Mouse (Mus musculus) lung, postnatal 0 days (tissue): ENCODE results near the gene Csf1. TPM values are rescaled to one million over a fixed set of nuclear protein-coding genes. Genes with fewer than 3 reads are reported as not detected.

ENCODE experiments used
- ATAC-seq: fragments of 200-750 bp; cut with Nextera tagmentation; 2 replicates; pipeline ENCODE4 v1.8.0; 2017; ENCODE audit warnings: moderate library complexity
- DNase-seq: peaks from one replicate; pipeline ENCODE4 v3.0.0-alpha.2; 2016; ENCODE audit warnings: low spot score
- H3K27ac ChIP-seq: fragments of 300-500 bp; sonication (generic); 2 replicates; pipeline ENCODE4 v1.5.1; 2014; ENCODE audit warnings: antibody characterized with exemption, mild to moderate bottlenecking, low read length, mixed read lengths
- H3K27me3 ChIP-seq: fragments of 300-500 bp; sonication (generic); replicated peaks from 2 replicates; pipeline ENCODE4 v1.6.1; 2014; ENCODE audit warnings: low read length, mixed read lengths; ENCODE audit not compliant: insufficient read depth
- H3K36me3 ChIP-seq: fragments of 300-500 bp; sonication (generic); 2 replicates; pipeline ENCODE4 v1.6.1; 2014; ENCODE audit warnings: low read length, mixed read lengths; ENCODE audit not compliant: insufficient read depth
- H3K4me1 ChIP-seq: fragments of 300-500 bp; sonication (generic); 2 replicates; pipeline ENCODE4 v1.6.1; 2014; ENCODE audit warnings: antibody characterized with exemption, low read depth, low read length, mixed read lengths; ENCODE audit not compliant: insufficient read depth
- H3K4me2 ChIP-seq: fragments of 300-500 bp; sonication (generic); replicated peaks from 2 replicates; pipeline ENCODE4 v1.6.1; 2014; ENCODE audit warnings: low read depth, mild to moderate bottlenecking, low read length, moderate library complexity, mixed read lengths
- H3K4me3 ChIP-seq: fragments of 300-500 bp; sonication (generic); 2 replicates; pipeline ENCODE4 v1.5.1; 2014; ENCODE audit warnings: low read depth, low read length
- H3K9ac ChIP-seq: fragments of 300-500 bp; sonication (generic); replicated peaks from 2 replicates; pipeline ENCODE4 v1.6.1; 2014; ENCODE audit warnings: low read depth, mild to moderate bottlenecking
- H3K9me3 ChIP-seq: fragments of 300-500 bp; sonication (generic); 2 replicates; pipeline ENCODE4 v1.6.1; 2016; ENCODE audit warnings: low read length, mixed read lengths
- CTCF ChIP-seq: IDR thresholded peaks from 2 replicates; pipeline ENCODE4 v1.5.1; 2016; ENCODE audit warnings: antibody characterized with exemption, mild to moderate bottlenecking
- EP300 ChIP-seq: IDR thresholded peaks from 2 replicates; pipeline ENCODE4 v1.6.1; 2016; ENCODE audit warnings: antibody characterized with exemption, mild to moderate bottlenecking, control low read depth
- WGBS: fragments of 180-500 bp; shearing (Covaris S2); extraction: QIAGEN DNeasy Blood & Tissue Kit; methylation state at CpG from one replicate; pipeline ENCODE4 v1.1.7; 2014; 5-methylcytosine and 5-hydroxymethylcytosine counted together
- polyA plus RNA-seq: library from polyadenylated mRNA; unstranded; fragments of >200 nt; fragmentation: Nextera tagmentation; extraction: Ambion mirVana; gene quantifications from 2 replicates; pipeline ENCODE4 v1.2.1, GENCODE M21; 2015

The Csf1 gene
- polyA plus RNA-seq, 1 experiment from 2014 or later, result 10.9 TPM

- Histone ChIP-seq H3K27ac (no peak overlapping the region), H3K9ac (no peak overlapping the region), H3K4me1 (no peaks in the 10 kb centered on the region), H3K4me3 (no peak overlapping the region), H3K9me3 (no peaks in the 10 kb centered on the region), H3K27me3 (no peaks in the 10 kb centered on the region), H3K36me3 (no peaks in the 10 kb centered on the region), H3K4me2 (no peak overlapping the region)
- TF ChIP-seq EP300 (no peak), CTCF (no peak)
- 59% methylated on average over 1 of the region's 1 CpGs for WGBS
- ATAC-seq (no peak), DNase-seq (no peak)
Observed at GRCm38 (mm10) chr3:107728509-107728908, 31.8 kb downstream of the Csf1 start.

- Histone ChIP-seq H3K4me1 (peaks cover 4% of the 10 kb centered on the region; the same call in 1 of the 2 replicates), H3K9ac (no peak overlapping the region), H3K27ac (no peak overlapping the region), H3K36me3 (no peaks in the 10 kb centered on the region), H3K4me3 (no peak overlapping the region), H3K4me2 (no peak overlapping the region), H3K27me3 (no peaks in the 10 kb centered on the region; the same call in none of the 2 replicates), H3K9me3 (no peaks in the 10 kb centered on the region)
- TF ChIP-seq EP300 (peak; percentile 51; the same call in 1 of the 2 replicates), CTCF (no peak)
- ATAC-seq (peak; percentile 58), DNase-seq (peak; percentile 34)
- 42% methylated on average over 1 of the region's 1 CpGs for WGBS
Observed at GRCm38 (mm10) chr3:107715971-107716370, 44.3 kb downstream of the Csf1 start.

GRCm38 (mm10) chr3:107714276-107714933 lies 45.9 kb downstream of the Csf1 start:
- H3K4me3 ChIP-seq, result no peak overlapping the region
- no peak overlapping the region for H3K27ac ChIP-seq
- peak; percentile 59 for DNase-seq
- TF ChIP-seq EP300 (no peak), CTCF (no peak)
- H3K27me3 ChIP-seq, result no peaks in the 10 kb centered on the region; the same call in 1 of the 2 replicates
- no peak overlapping the region for H3K4me2 ChIP-seq
- H3K4me1 ChIP-seq, result peaks cover 4% of the 10 kb centered on the region; the same call in 1 of the 2 replicates
- no peaks in the 10 kb centered on the region for H3K36me3 ChIP-seq
- 34% methylated on average over 5 of the region's 5 CpGs for WGBS
- H3K9ac ChIP-seq, result no peak overlapping the region
- no peak for ATAC-seq
- H3K9me3 ChIP-seq, result no peaks in the 10 kb centered on the region

GRCm38 (mm10) chr3:107712081-107712480 lies 48.2 kb downstream of the Csf1 start:
- no peak overlapping the region for H3K9ac ChIP-seq
- H3K9me3 ChIP-seq, result no peaks in the 10 kb centered on the region
- ATAC-seq, result no peak
- no peaks in the 10 kb centered on the region for H3K27me3 ChIP-seq
- H3K36me3 ChIP-seq, result no peaks in the 10 kb centered on the region
- H3K27ac ChIP-seq, result no peak overlapping the region
- DNase-seq, result no peak
- TF ChIP-seq EP300 (no peak), CTCF (no peak)
- peaks cover 4% of the 10 kb centered on the region; the same call in 1 of the 2 replicates for H3K4me1 ChIP-seq
- H3K4me2 ChIP-seq, result no peak overlapping the region
- no peak overlapping the region for H3K4me3 ChIP-seq
- WGBS, result 60% methylated on average over 3 of the region's 3 CpGs

GRCm38 (mm10) chr3:107709156-107709555 lies 51.1 kb downstream of the Csf1 start:
- no peak overlapping the region for H3K27ac ChIP-seq
- DNase-seq, result no peak
- no peak overlapping the region for H3K4me3 ChIP-seq
- peaks cover 3% of the 10 kb centered on the region; the same call in 1 of the 2 replicates for H3K4me1 ChIP-seq
- H3K36me3 ChIP-seq, result no peaks in the 10 kb centered on the region
- no peaks in the 10 kb centered on the region for H3K27me3 ChIP-seq
- no peak overlapping the region for H3K4me2 ChIP-seq
- H3K9me3 ChIP-seq, result no peaks in the 10 kb centered on the region
- no peak overlapping the region for H3K9ac ChIP-seq
- no peak for ATAC-seq
- TF ChIP-seq CTCF, result no peak
- no peak for TF ChIP-seq EP300
- 81% methylated on average over 3 of the region's 3 CpGs for WGBS

- Histone ChIP-seq H3K27ac (no peak overlapping the region), H3K36me3 (no peaks in the 10 kb centered on the region), H3K4me3 (no peak overlapping the region), H3K27me3 (no peaks in the 10 kb centered on the region), H3K9me3 (no peaks in the 10 kb centered on the region), H3K4me2 (no peak overlapping the region), H3K9ac (no peak overlapping the region), H3K4me1 (peaks cover 3% of the 10 kb centered on the region; the same call in 1 of the 2 replicates)
- TF ChIP-seq EP300, result no peak
- no peak for TF ChIP-seq CTCF
- 66% methylated on average over 4 of the region's 4 CpGs for WGBS
- ATAC-seq, result no peak
- no peak for DNase-seq
Observed at GRCm38 (mm10) chr3:107707239-107707638, 53.0 kb downstream of the Csf1 start.
